Mouse (Mus musculus): ENCODE measurements around the gene Gm20388. TPM values are rescaled to one million over a fixed set of nuclear protein-coding genes. Genes with fewer than 3 reads are reported as not detected.

Gm20388 gene
- polyA plus RNA-seq, 1 experiment from 2014 or later, result not detected

DNA sequence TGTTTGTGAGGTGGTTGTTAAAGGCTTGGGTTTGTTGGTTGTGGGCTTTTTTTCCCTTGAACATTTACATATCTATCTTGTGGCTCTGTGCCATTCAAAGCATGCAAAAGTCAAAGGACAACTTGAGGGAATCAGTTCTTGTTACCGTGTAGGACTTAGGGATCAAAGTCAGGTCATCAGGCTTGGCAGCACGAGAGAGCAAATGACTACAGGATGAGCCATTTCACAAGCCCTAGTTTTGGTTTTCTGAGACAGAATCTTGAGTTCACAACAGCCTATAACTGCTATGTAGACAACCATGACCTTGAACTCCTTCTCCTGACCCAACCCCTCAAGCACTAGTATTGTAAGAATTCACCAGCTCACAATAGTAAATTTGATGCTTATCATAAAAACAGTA lies 3127.7 kb downstream of the Gm20388 start:
- Histone ChIP-seq H3K27ac (no peak overlapping the region), H3K4me3 (replicated peaks; ENCODE audit: low read length) (no peak overlapping the region), H3K4me1 (replicated peaks; ENCODE audit: control insufficient read depth, insufficient read depth, low read length) (peaks cover 34% of the 10 kb centered on the region), H3K9ac (no peak overlapping the region), H3K9me3 (ENCODE audit: control insufficient read depth, low read length) (no peaks in the 10 kb centered on the region), H3K36me3 (replicated peaks; ENCODE audit: control insufficient read depth, insufficient read depth) (no peaks in the 10 kb centered on the region), H3K27me3 (ENCODE audit: control insufficient read depth, insufficient read depth, low read length) (no peaks in the 10 kb centered on the region), H3K4me2 (replicated peaks) (no peak overlapping the region)
- DNase-seq (ENCODE audit: low spot score), result no peak
- 61% methylated on average over 2 of the region's 2 CpGs for WGBS
- no peak for ATAC-seq (ENCODE audit: low FRiP score)

DNA sequence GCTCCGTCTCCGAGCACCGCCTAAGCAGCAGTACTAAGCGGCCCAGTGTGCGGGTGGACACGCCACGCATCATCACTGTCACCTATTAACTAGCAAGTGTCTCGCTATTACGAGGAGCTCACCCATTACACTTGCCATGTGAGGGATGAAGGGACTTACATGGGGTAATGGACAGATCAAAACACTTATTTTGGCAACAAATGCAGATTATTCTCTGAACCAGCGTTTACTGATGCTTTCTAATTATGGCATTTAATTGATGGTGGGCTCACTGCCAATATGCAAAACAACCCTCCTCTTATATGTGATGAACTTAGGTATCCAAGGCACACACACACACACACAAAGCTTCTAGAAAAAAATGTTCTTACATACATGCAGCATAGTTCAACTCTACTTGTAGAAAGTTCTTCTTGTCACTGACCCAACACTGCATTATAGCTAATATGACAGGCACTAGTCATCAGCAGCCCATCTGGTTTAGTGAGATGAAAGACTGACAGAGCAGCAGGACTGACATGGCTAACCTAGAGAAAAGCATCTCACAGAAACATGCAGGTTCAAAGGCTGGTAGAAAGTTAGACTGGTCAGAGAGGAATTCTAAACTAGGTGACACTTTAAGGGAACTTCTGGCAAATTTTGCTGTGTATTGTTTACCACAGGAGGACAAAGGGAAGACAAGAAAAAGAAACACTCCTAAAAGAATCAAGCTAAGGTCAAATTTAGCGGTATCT lies 3128.9 kb downstream of the Gm20388 start:
- Histone ChIP-seq H3K4me3 (replicated peaks; ENCODE audit: low read length) (peak overlapping the region; percentile 100), H3K36me3 (replicated peaks; ENCODE audit: control insufficient read depth, insufficient read depth) (no peaks in the 10 kb centered on the region), H3K27ac (no peak overlapping the region), H3K9me3 (ENCODE audit: control insufficient read depth, low read length) (no peaks in the 10 kb centered on the region), H3K4me1 (replicated peaks; ENCODE audit: control insufficient read depth, insufficient read depth, low read length) (peaks cover 39% of the 10 kb centered on the region), H3K4me2 (replicated peaks) (peak overlapping the region; percentile 65), H3K27me3 (ENCODE audit: control insufficient read depth, insufficient read depth, low read length) (no peaks in the 10 kb centered on the region), H3K9ac (no peak overlapping the region)
- WGBS, result 22% methylated on average over 11 of the region's 11 CpGs
- ATAC-seq (ENCODE audit: low FRiP score) (no peak), DNase-seq (ENCODE audit: low spot score) (peak; percentile 33)

DNA sequence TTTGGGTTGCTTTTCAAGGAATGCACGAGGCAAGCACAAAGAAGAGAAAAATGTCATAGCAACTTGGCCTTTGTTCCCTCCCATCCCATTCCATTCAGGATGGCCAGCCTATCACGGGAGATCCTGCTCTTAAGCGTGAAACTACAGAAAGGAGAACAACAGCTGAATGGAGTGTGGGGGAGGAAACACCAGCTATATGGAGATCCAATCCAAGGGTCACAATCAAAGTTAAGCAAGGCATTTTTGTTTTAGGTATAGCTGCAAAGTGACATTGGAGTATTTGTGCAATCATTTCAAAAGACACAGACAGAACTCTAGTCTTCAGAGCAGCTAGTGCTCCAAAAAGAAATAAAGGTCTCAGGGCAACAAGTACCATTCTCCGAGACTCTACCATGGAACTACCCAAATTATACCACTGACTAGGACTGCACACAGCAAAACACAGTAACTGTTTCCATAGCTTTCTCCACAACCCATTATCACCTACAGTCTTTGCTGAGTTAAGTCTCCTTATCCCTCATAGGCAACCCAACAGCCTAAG lies 3129.5 kb downstream of the Gm20388 start:
- ATAC-seq (ENCODE audit: low FRiP score) (no peak), DNase-seq (ENCODE audit: low spot score) (no peak)
- H3K4me3 ChIP-seq (replicated peaks; ENCODE audit: low read length), result peak overlapping the region; percentile 100
- H3K36me3 ChIP-seq (replicated peaks; ENCODE audit: control insufficient read depth, insufficient read depth), result 0 out of 2 replicates have a peak, but pooled peaks cover under 1% of the 10 kb centered on the region
- H3K27me3 ChIP-seq (ENCODE audit: control insufficient read depth, insufficient read depth, low read length), result no peaks in the 10 kb centered on the region
- H3K9ac ChIP-seq, result peak overlapping the region; percentile 99
- H3K27ac ChIP-seq, result peak overlapping the region; percentile 91; the same call in 1 of the 2 replicates
- peaks cover 36% of the 10 kb centered on the region for H3K4me1 ChIP-seq (replicated peaks; ENCODE audit: control insufficient read depth, insufficient read depth, low read length)
- H3K9me3 ChIP-seq (ENCODE audit: control insufficient read depth, low read length), result no peaks in the 10 kb centered on the region
- 3% methylated on average over 4 of the region's 4 CpGs for WGBS
- peak overlapping the region; percentile 65 for H3K4me2 ChIP-seq (replicated peaks)

DNA sequence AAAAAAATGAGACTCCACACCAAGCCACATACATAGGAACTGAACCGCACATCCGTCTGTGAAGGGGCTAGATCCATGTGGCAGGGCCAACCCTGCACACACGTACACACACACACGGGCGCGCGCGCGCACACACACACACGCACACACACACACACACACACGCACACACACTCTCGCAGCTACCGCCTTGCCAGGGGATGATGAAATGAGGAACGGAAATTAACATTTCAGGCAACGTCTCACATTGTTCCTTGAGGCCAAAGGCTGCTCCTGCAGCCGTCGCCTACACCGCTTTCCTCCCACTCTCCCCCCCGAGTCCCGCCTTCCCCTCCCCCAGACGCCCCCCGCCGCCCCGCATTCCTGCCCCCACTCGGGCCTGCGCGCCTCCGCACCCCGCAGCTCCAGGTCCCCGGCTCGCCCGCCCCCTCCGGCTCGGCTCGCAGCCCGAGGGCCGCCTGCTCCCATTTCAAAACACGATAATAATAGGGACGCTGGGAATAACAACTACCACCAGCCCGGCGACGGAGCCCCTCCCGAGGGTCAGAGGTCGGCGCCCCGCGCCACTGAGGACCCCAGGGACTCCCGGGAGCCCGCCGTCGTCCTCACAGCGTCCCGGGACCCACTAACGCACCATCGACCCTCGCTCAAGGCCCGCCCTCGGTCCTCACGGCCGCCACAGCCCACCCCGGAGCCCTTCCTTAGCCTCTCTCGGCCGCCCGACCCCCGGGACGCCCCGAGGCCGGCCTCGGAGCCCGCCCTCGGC lies 3130.6 kb downstream of the Gm20388 start:
- Histone ChIP-seq H3K4me3 (replicated peaks; ENCODE audit: low read length) (peak overlapping the region; percentile 100), H3K36me3 (replicated peaks; ENCODE audit: control insufficient read depth, insufficient read depth) (peaks cover 6% of the 10 kb centered on the region; the same call in 1 of the 2 replicates), H3K27me3 (ENCODE audit: control insufficient read depth, insufficient read depth, low read length) (no peaks in the 10 kb centered on the region), H3K4me1 (replicated peaks; ENCODE audit: control insufficient read depth, insufficient read depth, low read length) (peaks cover 36% of the 10 kb centered on the region), H3K9ac (peak overlapping the region; percentile 99), H3K27ac (peak overlapping the region; percentile 91), H3K4me2 (replicated peaks) (peak overlapping the region; percentile 65), H3K9me3 (ENCODE audit: control insufficient read depth, low read length) (no peaks in the 10 kb centered on the region)
- no peak for ATAC-seq (ENCODE audit: low FRiP score)
- peak; percentile 52 for DNase-seq (ENCODE audit: low spot score)
- WGBS, result 1% methylated on average over 58 of the region's 71 CpGs

DNA sequence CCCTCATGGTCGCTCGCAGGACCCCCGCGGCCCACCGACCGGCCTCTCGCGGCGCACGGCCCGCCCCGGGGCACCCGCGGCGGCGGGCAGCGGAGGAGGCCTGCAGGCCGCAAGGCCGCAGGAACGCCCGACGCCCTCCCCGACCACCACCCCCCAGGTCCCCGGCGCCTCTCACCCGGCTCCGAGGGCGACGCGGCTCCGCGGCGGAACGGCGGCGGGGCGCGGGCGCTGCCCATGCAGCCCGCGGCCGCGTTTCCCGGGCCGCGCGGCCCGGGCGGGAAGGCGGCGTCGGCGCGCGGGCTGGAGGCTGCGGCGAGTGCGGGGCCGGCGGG lies 3131.1 kb downstream of the Gm20388 start:
- peak overlapping the region; percentile 91 for H3K27ac ChIP-seq
- peak overlapping the region; percentile 65 for H3K4me2 ChIP-seq (replicated peaks)
- WGBS, result under 1% methylated on average over 30 of the region's 60 CpGs
- no peaks in the 10 kb centered on the region for H3K27me3 ChIP-seq (ENCODE audit: control insufficient read depth, insufficient read depth, low read length)
- peak overlapping the region; percentile 100 for H3K4me3 ChIP-seq (replicated peaks; ENCODE audit: low read length)
- DNase-seq (ENCODE audit: low spot score), result no peak
- H3K9ac ChIP-seq, result peak overlapping the region; percentile 99
- no peak; the same call in 1 of the 2 replicates for ATAC-seq (ENCODE audit: low FRiP score)
- H3K4me1 ChIP-seq (replicated peaks; ENCODE audit: control insufficient read depth, insufficient read depth, low read length), result peaks cover 36% of the 10 kb centered on the region
- peaks cover 6% of the 10 kb centered on the region; the same call in 1 of the 2 replicates for H3K36me3 ChIP-seq (replicated peaks; ENCODE audit: control insufficient read depth, insufficient read depth)
- no peaks in the 10 kb centered on the region for H3K9me3 ChIP-seq (ENCODE audit: control insufficient read depth, low read length)

DNA sequence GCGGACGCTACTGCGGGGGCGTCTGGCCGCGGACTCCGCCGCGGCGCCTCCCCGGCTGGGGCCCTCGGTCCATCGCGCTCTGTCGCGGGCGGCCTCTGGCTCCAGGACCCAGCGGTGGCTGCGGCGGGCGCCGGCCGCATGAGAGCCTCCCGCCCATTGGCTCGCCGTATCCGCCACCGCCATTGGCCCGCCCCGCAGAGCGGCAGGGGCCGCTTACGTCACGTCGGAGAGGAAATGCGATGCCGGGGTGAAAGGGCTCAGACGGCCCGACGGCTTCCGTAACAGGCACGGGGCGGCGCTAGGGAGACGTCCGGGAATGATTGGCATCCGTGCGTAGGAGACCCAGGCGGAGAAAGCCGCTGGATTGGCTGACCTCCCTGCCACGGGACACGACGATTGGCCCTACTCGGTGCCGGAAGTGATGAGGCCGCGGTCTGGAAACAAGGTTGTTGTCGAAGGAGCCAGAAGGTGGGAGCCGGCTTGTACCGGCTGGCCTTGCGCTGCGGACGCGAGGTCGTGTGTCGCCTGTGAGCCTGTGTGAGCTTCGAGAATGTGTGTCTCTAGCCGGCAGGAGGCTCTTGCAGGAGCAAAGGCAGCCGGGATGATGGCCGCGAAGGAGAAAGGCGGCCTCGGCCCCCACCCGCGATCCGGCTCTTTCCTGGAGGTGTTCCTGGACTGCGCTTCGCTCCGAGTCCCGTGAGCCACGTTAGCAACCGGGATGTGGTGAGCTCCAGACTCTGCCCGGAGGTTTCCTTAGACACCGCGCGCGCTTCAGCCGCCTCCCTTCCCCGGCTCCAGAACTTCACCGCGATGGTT lies 3131.7 kb downstream of the Gm20388 start, which contains the start of gene Ankrd11:
TSS of gene Ankrd11 (minus strand) at position 120 of the 816 bp plus-strand sequence.
- peak; percentile 98 for ATAC-seq (ENCODE audit: low FRiP score)
- Histone ChIP-seq H3K4me1 (replicated peaks; ENCODE audit: control insufficient read depth, insufficient read depth, low read length) (peaks cover 36% of the 10 kb centered on the region), H3K4me3 (replicated peaks; ENCODE audit: low read length) (peak within 1 kb of the TSS; percentile 100), H3K36me3 (replicated peaks; ENCODE audit: control insufficient read depth, insufficient read depth) (peaks cover 6% of the 10 kb centered on the region; the same call in 1 of the 2 replicates), H3K4me2 (replicated peaks) (peak within 1 kb of the TSS; percentile 90), H3K27me3 (ENCODE audit: control insufficient read depth, insufficient read depth, low read length) (no peaks in the 10 kb centered on the region), H3K9me3 (ENCODE audit: control insufficient read depth, low read length) (no peaks in the 10 kb centered on the region), H3K27ac (peak within 1 kb of the TSS; percentile 97), H3K9ac (peak within 1 kb of the TSS; percentile 99)
- WGBS, result under 1% methylated on average over 78 of the region's 91 CpGs
- peak; percentile 98 for DNase-seq (ENCODE audit: low spot score)

DNA sequence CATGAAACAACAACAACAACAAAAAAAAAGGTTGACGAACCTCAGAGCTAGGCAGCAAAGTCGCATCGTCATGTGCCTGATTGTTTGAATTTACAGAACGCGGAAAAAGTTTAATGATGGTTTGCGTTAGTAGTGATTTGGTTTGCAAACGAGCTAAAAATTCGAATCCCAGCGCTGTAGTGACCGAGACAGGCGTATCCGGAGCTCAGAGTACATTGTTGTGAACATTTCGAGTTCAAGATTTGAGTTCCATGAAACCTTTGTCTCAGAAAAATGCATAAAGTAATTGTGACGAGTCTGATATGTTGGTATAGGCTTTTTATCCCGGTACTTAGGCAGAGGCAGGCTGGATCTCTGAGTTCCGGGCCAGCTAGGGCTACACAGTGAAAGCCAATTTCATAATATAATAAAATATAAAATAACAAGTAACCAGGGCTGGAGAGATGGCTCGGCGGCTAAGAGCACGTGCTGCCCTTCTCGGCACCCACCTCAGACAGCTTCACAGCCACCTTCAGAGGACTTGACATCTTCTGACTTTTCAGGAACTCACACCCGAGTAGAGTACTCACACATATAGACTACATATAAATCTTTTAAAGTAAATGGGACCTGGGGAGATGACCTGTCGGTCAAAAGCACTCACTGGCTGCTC lies 3132.5 kb downstream of the Gm20388 start:
- Histone ChIP-seq H3K4me2 (replicated peaks) (peak overlapping the region; percentile 90), H3K4me3 (replicated peaks; ENCODE audit: low read length) (peak overlapping the region; percentile 100), H3K9me3 (ENCODE audit: control insufficient read depth, low read length) (no peaks in the 10 kb centered on the region), H3K36me3 (replicated peaks; ENCODE audit: control insufficient read depth, insufficient read depth) (peaks cover 6% of the 10 kb centered on the region; the same call in 1 of the 2 replicates), H3K4me1 (replicated peaks; ENCODE audit: control insufficient read depth, insufficient read depth, low read length) (peaks cover 36% of the 10 kb centered on the region), H3K27ac (peak overlapping the region; percentile 97), H3K27me3 (ENCODE audit: control insufficient read depth, insufficient read depth, low read length) (no peaks in the 10 kb centered on the region), H3K9ac (peak overlapping the region; percentile 88)
- ATAC-seq (ENCODE audit: low FRiP score), result no peak
- no peak for DNase-seq (ENCODE audit: low spot score)
- WGBS, result 26% methylated on average over 22 of the region's 22 CpGs

DNA sequence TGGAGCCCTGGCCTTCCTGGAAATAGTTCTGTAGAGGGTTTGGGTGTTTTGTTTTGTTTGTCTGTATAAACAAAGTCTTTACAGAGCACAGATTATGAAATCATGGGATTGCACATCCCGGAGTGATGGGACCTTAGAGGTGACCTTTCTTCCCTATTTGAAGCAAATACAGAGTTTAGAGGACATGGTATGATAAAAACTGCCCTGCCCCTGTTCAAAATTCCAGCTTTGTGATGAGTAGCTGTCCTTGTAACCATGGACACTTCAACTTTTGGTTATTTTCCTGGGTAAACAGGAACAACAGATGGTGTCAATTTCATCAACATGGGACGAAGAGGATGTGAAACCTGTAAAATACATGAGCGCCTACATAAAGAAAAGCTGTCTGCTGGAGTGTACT lies 3133.3 kb downstream of the Gm20388 start:
- ATAC-seq (ENCODE audit: low FRiP score) (no peak), DNase-seq (ENCODE audit: low spot score) (no peak)
- Histone ChIP-seq H3K36me3 (replicated peaks; ENCODE audit: control insufficient read depth, insufficient read depth) (peaks cover 6% of the 10 kb centered on the region; the same call in 1 of the 2 replicates), H3K27ac (no peak overlapping the region), H3K4me1 (replicated peaks; ENCODE audit: control insufficient read depth, insufficient read depth, low read length) (peaks cover 29% of the 10 kb centered on the region), H3K4me3 (replicated peaks; ENCODE audit: low read length) (no peak overlapping the region), H3K9me3 (ENCODE audit: control insufficient read depth, low read length) (no peaks in the 10 kb centered on the region), H3K9ac (no peak overlapping the region), H3K4me2 (replicated peaks) (no peak overlapping the region), H3K27me3 (ENCODE audit: control insufficient read depth, insufficient read depth, low read length) (no peaks in the 10 kb centered on the region)
- WGBS, result 89% methylated on average over 3 of the region's 3 CpGs
